Mouse (Mus musculus) CH12.LX (cell line): ENCODE measurements around the gene Isyna1. TPM values are rescaled to one million over a fixed set of nuclear protein-coding genes. Genes with fewer than 3 reads are reported as not detected.

ENCODE experiments used
- DNase-seq: peaks from one replicate; pipeline ENCODE4 v3.0.0-alpha.2; 2013; ENCODE audit errors: extremely low read depth
- H3K27ac ChIP-seq: 2 replicates; pipeline ENCODE4 v1.5.1; 2012; ENCODE audit warnings: low read depth, mild to moderate bottlenecking, control low read depth, moderate library complexity; ENCODE audit not compliant: insufficient read depth
- H3K27me3 ChIP-seq: replicated peaks from 2 replicates; pipeline ENCODE3; 2012; ENCODE audit warnings: inconsistent platforms
- H3K36me3 ChIP-seq, 2 experiments: replicated peaks in 1 of 2; 2 replicates each; pipeline versions ENCODE3 to v1.6.1; 2012; ENCODE audit warnings: inconsistent platforms in 1 of 2, low read length in 1 of 2, mild to moderate bottlenecking in 1 of 2, mixed read lengths in 1 of 2, moderate library complexity in 1 of 2; ENCODE audit not compliant: control insufficient read depth in 1 of 2, insufficient read depth in 1 of 2
- H3K4me1 ChIP-seq, 2 experiments: 2 replicates each; pipeline ENCODE4 v1.6.1; 2012; ENCODE audit warnings: inconsistent platforms in 1 of 2, moderate library complexity in 1 of 2; ENCODE audit not compliant: insufficient read depth in 2 of 2, control insufficient read depth in 1 of 2
- H3K4me2 ChIP-seq: 2 replicates; pipeline ENCODE4 v1.6.1; 2012; ENCODE audit warnings: low read depth, mild to moderate bottlenecking, control low read depth; ENCODE audit not compliant: poor library complexity, insufficient read depth, severe bottlenecking
- H3K4me3 ChIP-seq, 3 experiments: fragments of 150-350 bp in 1 of 3; sonication (generic) in 1 of 3; replicated peaks in 1 of 3; 2 replicates each; pipeline versions ENCODE3 to v1.5.1; 2011 to 2012; ENCODE audit warnings: low read depth in 2 of 3, low read length in 2 of 3, mild to moderate bottlenecking in 2 of 3, moderate library complexity in 2 of 3, control low read depth in 1 of 3, improper control_type of control experiment in 1 of 3, inconsistent platforms in 1 of 3, mixed read lengths in 1 of 3; ENCODE audit not compliant: poor library complexity in 1 of 3
- H3K79me2 ChIP-seq: replicated peaks from 2 replicates; pipeline ENCODE4 v1.6.1; 2012; ENCODE audit warnings: mild to moderate bottlenecking, moderate library complexity; ENCODE audit not compliant: control insufficient read depth, poor library complexity, insufficient read depth, severe bottlenecking; ENCODE audit errors: extremely low read depth
- H3K9ac ChIP-seq: 2 replicates; pipeline ENCODE4 v1.6.1; 2012; ENCODE audit warnings: low read depth, mild to moderate bottlenecking, control low read depth, moderate library complexity; ENCODE audit not compliant: insufficient read depth
- H3K9me3 ChIP-seq: replicated peaks from 2 replicates; pipeline ENCODE3; 2012; ENCODE audit warnings: low read length, inconsistent platforms, mixed read lengths
- BHLHE40 ChIP-seq: IDR thresholded peaks from 2 replicates; pipeline ENCODE4 v1.6.1; 2011; ENCODE audit warnings: mild to moderate bottlenecking, low read depth, low read length, improper control_type of control experiment
- CTCF ChIP-seq, 2 experiments: IDR thresholded peaks in 1 of 2; conservative IDR thresholded peaks in 1 of 2; 2 replicates each; pipeline ENCODE4 v1.5.1; 2011 to 2012; ENCODE audit warnings: low read depth in 2 of 2, low read length in 2 of 2, improper control_type of control experiment in 1 of 2, inconsistent platforms in 1 of 2, mild to moderate bottlenecking in 1 of 2, moderate library complexity in 1 of 2
- ELF1 ChIP-seq: IDR thresholded peaks from 2 replicates; pipeline ENCODE4 v1.6.1; 2014; ENCODE audit warnings: low read depth, mild to moderate bottlenecking, inconsistent platforms, low read length, improper control_type of control experiment
- ETS1 ChIP-seq: conservative IDR thresholded peaks from 2 replicates; pipeline ENCODE4 v1.6.1; 2012; ENCODE audit warnings: low read depth, mild to moderate bottlenecking, inconsistent platforms, low read length, improper control_type of control experiment, moderate library complexity
- GABPA ChIP-seq: IDR thresholded peaks from 2 replicates; pipeline ENCODE4 v1.6.1; 2012; ENCODE audit warnings: low read depth, low read length, improper control_type of control experiment, inconsistent platforms; ENCODE audit not compliant: insufficient replicate concordance
- HCFC1 ChIP-seq: IDR thresholded peaks from 2 replicates; pipeline ENCODE4 v1.6.1; 2012; ENCODE audit warnings: low read depth, mild to moderate bottlenecking, inconsistent platforms, low read length, improper control_type of control experiment
- IRF4 ChIP-seq: IDR thresholded peaks from 2 replicates; pipeline ENCODE4 v1.6.1; 2014; ENCODE audit warnings: low read depth, mild to moderate bottlenecking, inconsistent platforms, low read length, improper control_type of control experiment
- JUN ChIP-seq: IDR thresholded peaks from 2 replicates; pipeline ENCODE4 v1.6.1; 2011; ENCODE audit warnings: low read depth, mild to moderate bottlenecking, low read length, improper control_type of control experiment, moderate library complexity; ENCODE audit not compliant: insufficient read depth
- KAT2A ChIP-seq: IDR thresholded peaks from 2 replicates; pipeline ENCODE4 v1.6.1; 2012; ENCODE audit warnings: low read length, improper control_type of control experiment, inconsistent platforms; ENCODE audit not compliant: insufficient replicate concordance
- MAZ ChIP-seq: IDR thresholded peaks from 2 replicates; pipeline ENCODE4 v1.6.1; 2012; ENCODE audit warnings: low read depth, mild to moderate bottlenecking, inconsistent platforms, low read length, improper control_type of control experiment, moderate library complexity
- NRF1 ChIP-seq: IDR thresholded peaks from 2 replicates; pipeline ENCODE4 v1.6.1; 2014; ENCODE audit warnings: low read depth, mild to moderate bottlenecking, inconsistent platforms, low read length, improper control_type of control experiment, moderate library complexity
- PAX5 ChIP-seq: IDR thresholded peaks from 2 replicates; pipeline ENCODE4 v1.6.1; 2012; ENCODE audit warnings: low read length, inconsistent platforms, mixed read lengths
- POLR2AphosphoS2 ChIP-seq: IDR thresholded peaks from 2 replicates; pipeline ENCODE4 v1.6.1; 2011; ENCODE audit warnings: low read depth, low read length, improper control_type of control experiment
- RAD21 ChIP-seq: IDR thresholded peaks from 2 replicates; pipeline ENCODE4 v1.6.1; 2011; ENCODE audit warnings: low read depth, mild to moderate bottlenecking, low read length, improper control_type of control experiment, moderate library complexity
- RCOR1 ChIP-seq: conservative IDR thresholded peaks from 2 replicates; pipeline ENCODE4 v1.6.1; 2012; ENCODE audit warnings: low read depth, mild to moderate bottlenecking, inconsistent platforms, low read length, improper control_type of control experiment
- SMC3 ChIP-seq: IDR thresholded peaks from 2 replicates; pipeline ENCODE4 v1.6.1; 2011; ENCODE audit warnings: low read depth, low read length, improper control_type of control experiment
- UBTF ChIP-seq: IDR thresholded peaks from 2 replicates; pipeline ENCODE4 v1.6.1; 2012; ENCODE audit warnings: low read depth, mild to moderate bottlenecking, inconsistent platforms, low read length, improper control_type of control experiment, moderate library complexity
- ZMIZ1 ChIP-seq: IDR thresholded peaks from 2 replicates; pipeline ENCODE4 v1.6.1; 2012; ENCODE audit warnings: low read depth, mild to moderate bottlenecking, inconsistent platforms, low read length, improper control_type of control experiment
- ZNF384 ChIP-seq: IDR thresholded peaks from 2 replicates; pipeline ENCODE4 v1.6.1; 2012; ENCODE audit warnings: low read depth, low read length, improper control_type of control experiment, inconsistent platforms
- dilution Hi-C: fragments of 300-500 bp; cut with MboI; formaldehyde crosslinking; loops from 2 replicates; pipeline ENCODE4 v1.14.3; 2020; ENCODE audit warnings: low sequenced_read_pairs; ENCODE audit not compliant: extremely low pct_unique_long_range_greater_than_20kb, extremely low pct_ligation_motif_present
- in situ Hi-C: fragments of 300-500 bp; cut with MboI; formaldehyde crosslinking; loops from 3 replicates; pipeline ENCODE4 v1.14.3; 2019; ENCODE audit warnings: low sequenced_read_pairs, low pct_ligation_motif_present, low pct_unique_long_range_greater_than_20kb, mixed read lengths
- polyA plus RNA-seq: library from polyadenylated mRNA; unstranded; fragments of >175 nt; gene quantifications from 2 replicates; pipeline ENCODE4 v1.2.1, GENCODE M21; 2012; ENCODE audit warnings: low read depth; ENCODE audit not compliant: insufficient read length
- total RNA-seq, 2 experiments: library from RNA; depleted of rRNA; stranded (reverse); fragments of 300-350 nt in 1 of 2; fragments of >200 nt in 1 of 2; gene quantifications; 2 replicates each; pipeline ENCODE4 v1.2.3; 2012 to 2014

Isyna1 gene
- total and polyA plus RNA-seq, 3 experiments = 99.9 to 163 (median 141) TPM

DNA sequence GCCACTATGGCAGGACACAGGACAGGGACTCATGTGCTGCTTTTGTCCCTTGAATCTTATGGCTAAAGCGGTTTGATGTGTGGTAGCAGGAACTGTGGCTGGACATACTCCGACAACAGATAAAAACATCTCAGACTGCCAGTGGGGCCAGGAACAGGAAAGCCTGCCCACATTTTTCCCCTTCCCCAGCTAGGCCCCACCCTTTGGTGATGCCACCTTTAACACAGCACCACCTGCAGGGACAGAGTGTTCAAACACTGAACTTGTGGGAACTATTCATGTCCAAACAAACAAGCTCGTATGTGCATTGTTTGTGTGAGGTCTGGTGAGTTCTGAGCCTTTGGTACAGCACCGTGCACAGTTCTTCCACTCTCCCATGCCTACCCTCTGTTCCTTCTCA lies 35.8 kb upstream of the Isyna1 start:
- Histone ChIP-seq H3K9ac (no peak overlapping the region), H3K27me3 (no peaks in the 10 kb centered on the region)
- dilution Hi-C loops = no loop called here
- TF ChIP-seq CTCF (conservative IDR thresholded peaks at IDR 0.05 in 1 of 2, IDR thresholded peaks at IDR 0.05 in 1 of 2; ENCODE audit: low read depth in 2 of 2, low read length in 2 of 2) = peak in 1 of 2 experiments; percentile 47; a peak in 2 of 4 replicates
- TF ChIP-seq MAZ = 0 out of 2 replicates have a peak, but pooled peaks have one; percentile 49
- TF ChIP-seq POLR2AphosphoS2 = no peak
- TF ChIP-seq, all 38 proteins: peak for 2
- H3K4me2 ChIP-seq = no peak overlapping the region
- H3K36me3 ChIP-seq = peaks cover 0 to 73% of the 10 kb centered on the region in 2 experiments
- no peak overlapping the region for H3K27ac ChIP-seq
- H3K9me3 ChIP-seq = no peaks in the 10 kb centered on the region
- H3K79me2 ChIP-seq = no peaks in the 10 kb centered on the region
- in situ Hi-C loops = no loop called here
- H3K4me1 ChIP-seq = peaks cover 3 to 35% of the 10 kb centered on the region in 2 experiments; a peak in 2 of 4 replicates
- no peak overlapping the region for H3K4me3 ChIP-seq
- peak; percentile 45 for DNase-seq

DNA sequence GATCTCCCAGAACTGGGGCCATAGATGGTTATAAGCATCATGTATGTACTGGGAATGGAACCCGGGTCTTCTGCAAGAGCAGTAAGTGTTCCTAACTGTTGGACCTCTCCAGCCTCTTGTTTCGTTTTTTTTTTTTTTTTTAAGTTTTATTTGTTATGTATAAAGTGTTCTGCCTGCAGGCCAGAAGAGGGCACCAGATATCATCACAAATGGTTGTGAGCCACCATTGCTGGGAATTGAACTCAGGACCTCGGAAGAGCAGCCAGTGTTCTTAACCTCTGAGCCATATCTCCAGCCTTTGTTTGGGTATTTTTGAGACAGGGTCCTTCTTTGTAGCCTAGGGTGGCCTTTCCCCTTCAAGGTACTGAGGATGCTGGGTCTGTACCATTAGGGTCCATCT lies 35.2 kb upstream of the Isyna1 start:
- TF ChIP-seq RAD21 (peak; percentile 27), JUN (no peak), CTCF (conservative IDR thresholded peaks at IDR 0.05 in 1 of 2, IDR thresholded peaks at IDR 0.05 in 1 of 2; ENCODE audit: low read depth in 2 of 2, low read length in 2 of 2) (peak in 1 of 2 experiments; percentile 49; a peak in 2 of 4 replicates), ZNF384 (peak; percentile 88)
- TF ChIP-seq, all 38 proteins: peak for 3
- Histone ChIP-seq H3K4me3 (no peak overlapping the region), H3K4me2 (no peak overlapping the region), H3K4me1 (peaks cover 3 to 38% of the 10 kb centered on the region in 2 experiments; a peak in 2 of 4 replicates), H3K9ac (no peak overlapping the region), H3K27me3 (no peaks in the 10 kb centered on the region), H3K79me2 (no peaks in the 10 kb centered on the region), H3K9me3 (no peaks in the 10 kb centered on the region), H3K36me3 (peaks cover 0 to 67% of the 10 kb centered on the region in 2 experiments), H3K27ac (no peak overlapping the region)
- DNase-seq = no peak
- dilution Hi-C loops = no loop called here
- in situ Hi-C loops = no loop called here

DNA sequence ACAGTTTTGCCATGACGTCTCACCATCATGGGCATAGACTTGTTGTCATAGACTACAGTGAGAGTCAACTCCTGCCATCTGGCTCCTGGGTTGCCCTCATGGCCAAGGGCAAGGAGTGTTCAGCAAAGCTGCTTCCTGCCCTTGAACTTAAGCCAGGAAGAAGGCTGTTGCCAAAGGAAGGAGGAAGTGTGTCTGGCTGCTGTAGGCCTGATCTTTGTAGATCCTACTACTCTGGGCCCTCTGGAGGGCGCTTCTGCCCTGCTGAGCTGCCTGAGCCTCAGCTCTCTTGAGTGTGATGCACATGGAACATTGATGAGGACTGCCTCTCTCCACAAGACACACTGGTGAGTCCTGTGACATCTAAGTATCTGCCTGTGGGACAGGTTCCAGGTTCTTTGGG lies 34.1 kb upstream of the Isyna1 start:
- Histone ChIP-seq H3K4me3 (no peak overlapping the region), H3K9me3 (no peaks in the 10 kb centered on the region), H3K27me3 (no peaks in the 10 kb centered on the region), H3K27ac (no peak overlapping the region), H3K4me2 (no peak overlapping the region), H3K36me3 (peaks cover 0 to 68% of the 10 kb centered on the region in 2 experiments), H3K9ac (no peak overlapping the region), H3K79me2 (no peaks in the 10 kb centered on the region), H3K4me1 (peaks cover 3 to 49% of the 10 kb centered on the region in 2 experiments; a peak in 2 of 4 replicates)
- in situ Hi-C loops (no loop called here), dilution Hi-C loops (no loop called here)
- peak; percentile 42 for DNase-seq
- TF ChIP-seq PAX5 = no peak
- peak; percentile 14; the same call in 1 of the 2 replicates for TF ChIP-seq SMC3
- TF ChIP-seq RAD21 = peak; percentile 40
- no peak for TF ChIP-seq RCOR1
- no peak for TF ChIP-seq JUN
- no peak for TF ChIP-seq HCFC1
- no peak for TF ChIP-seq KAT2A
- no peak for TF ChIP-seq ZMIZ1
- no peak for TF ChIP-seq GABPA
- TF ChIP-seq BHLHE40 = no peak
- TF ChIP-seq ETS1 = no peak
- TF ChIP-seq NRF1 = no peak
- 0 out of 2 replicates have a peak, but pooled peaks have one; percentile 10 for TF ChIP-seq ELF1
- TF ChIP-seq IRF4 = no peak
- TF ChIP-seq CTCF (conservative IDR thresholded peaks at IDR 0.05 in 1 of 2, IDR thresholded peaks at IDR 0.05 in 1 of 2; ENCODE audit: low read depth in 2 of 2, low read length in 2 of 2) = peak in 1 of 2 experiments; percentile 58; a peak in 2 of 4 replicates
- no peak for TF ChIP-seq UBTF
